Mouse (Mus musculus) gastrocnemius, postnatal 10 days (tissue): Measurements from ENCODE around the gene Ssh3. TPM values are rescaled to one million over a fixed set of nuclear protein-coding genes. Genes with fewer than 3 reads are reported as not detected.
A peak's percentile ranks its signal among the peaks of the same experiment; 100 is the strongest.

ENCODE experiments used
- DNase-seq: peaks from one replicate; pipeline ENCODE4 v3.0.0; 2021; ENCODE audit warnings: mixed read lengths
- long read RNA-seq, 2 experiments: library from polyadenylated mRNA; stranded (forward); transcript quantifications; one replicate each; pipeline ENCODE4 v2.0.0; 2021
- total RNA-seq, 2 experiments: library from RNA; stranded (reverse); gene quantifications; 2 replicates each; pipeline ENCODE4 v1.2.3; 2021

Gene Ssh3
- total RNA-seq = 1 to 10 TPM; 4.9 to 6.3 TPM
- long read RNA-seq, experiment 1, partial matches to known transcripts = 0 of 2 reads
- long read RNA-seq, experiment 1, other reads (novel, unspliced or antisense) = 1 of 2 reads
- long read RNA-seq, experiment 2, partial matches to known transcripts = 1 of 3 reads
- long read RNA-seq, experiment 2, other reads (novel, unspliced or antisense) = 0 of 3 reads

GRCm38 (mm10) chr19:4268566-4269361 is at the start of gene Ssh3:
Gene Ssh3 (minus strand): TSS chr19:4269180.
- peak; percentile 43 for DNase-seq

DNA sequence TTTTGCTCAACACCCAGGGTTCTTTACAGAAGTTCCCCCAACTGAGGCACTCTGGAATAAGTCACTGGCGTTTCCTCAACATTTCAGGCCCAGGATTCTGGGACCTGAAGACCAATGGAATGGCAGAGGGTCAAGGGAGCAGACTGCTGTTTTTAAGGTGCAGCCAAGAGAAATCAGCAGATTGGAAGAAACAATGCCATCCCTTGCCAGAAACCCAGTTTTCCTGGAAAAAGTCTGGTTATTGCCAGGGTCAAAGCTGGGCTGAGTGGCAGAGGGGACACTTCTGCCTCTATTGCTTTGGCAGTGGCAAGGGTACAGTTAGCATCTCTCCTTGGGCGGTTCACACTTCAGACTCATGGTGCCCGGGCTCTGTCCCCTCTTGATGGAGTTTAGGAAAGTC is 48.2 kb upstream of the Ssh3 start:
- no peak for DNase-seq

- no peak for DNase-seq
These were observed 46.4 kb upstream of the Ssh3 start for GRCm38 (mm10) chr19:4315223-4315944.

DNA sequence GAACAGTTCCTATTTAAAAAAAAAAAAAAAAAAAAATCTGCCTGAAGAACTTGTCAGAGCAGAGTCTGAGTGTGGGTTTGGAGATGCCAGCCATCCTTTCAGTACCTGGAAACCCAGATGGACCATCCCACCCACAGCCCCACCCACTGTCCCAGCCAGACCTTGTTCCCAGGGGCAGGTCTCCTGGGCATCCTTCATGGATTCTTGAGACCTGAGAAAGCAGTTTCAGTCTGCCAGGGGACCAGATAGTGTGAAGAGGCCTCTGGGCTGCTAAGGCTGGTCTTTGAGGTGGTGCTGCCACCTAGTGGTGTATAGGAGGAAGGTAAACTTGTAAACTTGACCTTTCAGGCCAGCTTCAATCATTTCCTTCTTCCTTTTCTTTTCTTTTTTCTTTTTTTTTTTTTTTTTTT is 40.8 kb upstream of the Ssh3 start:
- peak; percentile 44 for DNase-seq

DNA sequence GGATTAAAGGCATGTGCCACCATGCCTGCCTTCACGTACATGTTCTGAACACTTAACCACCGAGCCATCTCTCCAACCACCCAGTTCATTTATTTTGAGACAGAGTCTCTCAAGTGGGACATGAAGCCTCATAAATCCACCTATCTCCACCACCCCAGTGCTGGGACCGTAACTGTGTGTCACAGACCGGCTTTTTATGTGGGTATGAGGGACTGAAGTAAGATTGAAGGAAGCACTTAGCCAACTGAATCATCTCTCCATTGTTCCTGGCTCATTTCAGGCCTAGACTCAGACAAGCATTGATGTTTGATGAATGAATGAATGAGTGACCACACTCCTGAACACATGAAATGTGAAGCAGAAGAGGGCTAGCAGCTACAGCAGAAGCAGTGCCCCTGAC is 40.3 kb upstream of the Ssh3 start:
- DNase-seq = no peak

- peak; percentile 90 for DNase-seq
These were observed 37.2 kb upstream of the Ssh3 start, which contains the start of gene Grk2 for GRCm38 (mm10) chr19:4306190-4306577. Gene Grk2 (minus strand): TSS chr19:4306222.

GRCm38 (mm10) chr19:4305491-4306189 is 36.7 kb upstream of the Ssh3 start:
- DNase-seq = peak; percentile 55

DNA sequence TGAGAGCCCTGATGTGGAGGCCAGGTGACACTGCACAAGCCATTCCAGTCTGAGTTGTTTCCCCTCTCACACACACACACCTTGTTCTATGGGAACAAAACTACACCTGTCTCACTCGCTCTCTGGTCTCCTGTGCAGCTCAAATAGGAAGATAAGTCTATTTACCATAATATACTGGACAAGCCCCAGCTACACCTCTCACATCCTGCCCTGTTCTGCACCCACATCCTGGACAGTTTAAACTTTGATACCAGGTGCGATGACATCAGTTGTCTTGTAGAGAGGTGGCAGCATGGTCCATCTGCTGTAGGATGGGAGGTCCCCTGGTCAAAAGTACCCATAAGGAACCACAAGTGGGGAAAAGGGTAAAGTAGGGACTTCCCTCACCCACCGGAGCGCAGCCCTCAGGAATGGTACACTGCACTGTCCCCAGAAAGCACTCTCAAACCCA is 35.9 kb upstream of the Ssh3 start:
- no peak for DNase-seq

DNA sequence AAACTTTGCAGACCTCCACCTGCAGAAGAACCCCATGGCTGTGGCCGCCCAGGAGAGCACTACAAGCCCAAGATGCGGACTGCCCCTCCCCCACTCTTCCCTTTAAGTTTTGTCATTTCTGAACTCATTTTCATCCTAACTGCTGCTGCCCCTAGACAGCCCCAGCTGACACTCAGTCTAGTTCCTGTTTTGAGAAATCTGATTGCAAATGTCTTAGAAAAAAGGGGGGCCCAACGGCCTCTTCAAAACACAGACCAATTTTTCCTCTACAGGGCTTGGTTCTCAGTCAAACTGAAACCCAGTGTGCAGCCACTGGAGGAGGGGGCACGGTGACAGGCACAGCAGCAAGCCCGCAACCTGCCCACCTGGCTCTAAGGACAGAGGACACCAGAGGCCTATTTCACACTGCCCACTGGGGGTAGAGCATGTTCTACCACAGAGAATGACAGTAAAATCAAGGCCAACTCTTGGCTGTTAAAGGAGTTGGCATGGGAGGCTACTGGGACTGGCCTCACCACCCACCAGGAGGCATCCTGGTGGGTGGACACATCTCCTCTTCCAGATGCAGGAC is 35.4 kb upstream of the Ssh3 start:
- no peak for DNase-seq

- no peak for DNase-seq
These were observed 34.6 kb upstream of the Ssh3 start for GRCm38 (mm10) chr19:4303640-4303995.

DNA sequence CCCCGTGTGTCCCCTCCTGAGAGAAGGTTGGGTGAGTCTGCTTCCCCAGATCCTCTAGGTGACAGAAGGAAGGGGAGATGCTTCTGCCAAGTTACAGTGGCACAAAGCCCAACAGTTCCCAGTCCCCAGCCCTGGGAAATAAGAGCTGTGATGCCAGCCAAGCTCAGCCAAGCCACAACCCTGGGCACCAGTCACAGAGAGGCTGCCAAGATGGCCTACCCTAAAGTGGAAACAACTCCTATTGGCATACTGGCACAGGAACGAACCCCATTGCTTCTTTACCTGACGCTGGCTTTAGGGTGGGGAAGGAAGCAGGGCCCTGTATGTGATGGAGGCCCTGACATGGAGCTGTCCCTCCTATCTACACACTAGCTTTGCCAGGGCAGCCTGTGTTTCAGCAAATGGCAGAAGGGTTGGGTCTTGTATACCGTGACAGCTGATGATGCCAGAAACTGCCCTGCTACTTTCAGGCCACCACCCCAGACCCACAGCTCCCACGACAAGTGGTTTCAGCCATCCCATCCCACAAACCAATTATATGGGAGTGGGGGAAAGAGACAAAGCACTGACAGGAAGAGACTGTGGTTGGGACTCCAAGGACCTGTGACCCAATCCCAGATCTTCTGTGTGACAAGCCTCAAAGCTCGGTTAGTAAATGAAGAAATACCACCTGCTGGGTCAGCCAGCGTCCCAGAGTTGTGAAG is 34.1 kb upstream of the Ssh3 start:
- DNase-seq = peak; percentile 62

DNA sequence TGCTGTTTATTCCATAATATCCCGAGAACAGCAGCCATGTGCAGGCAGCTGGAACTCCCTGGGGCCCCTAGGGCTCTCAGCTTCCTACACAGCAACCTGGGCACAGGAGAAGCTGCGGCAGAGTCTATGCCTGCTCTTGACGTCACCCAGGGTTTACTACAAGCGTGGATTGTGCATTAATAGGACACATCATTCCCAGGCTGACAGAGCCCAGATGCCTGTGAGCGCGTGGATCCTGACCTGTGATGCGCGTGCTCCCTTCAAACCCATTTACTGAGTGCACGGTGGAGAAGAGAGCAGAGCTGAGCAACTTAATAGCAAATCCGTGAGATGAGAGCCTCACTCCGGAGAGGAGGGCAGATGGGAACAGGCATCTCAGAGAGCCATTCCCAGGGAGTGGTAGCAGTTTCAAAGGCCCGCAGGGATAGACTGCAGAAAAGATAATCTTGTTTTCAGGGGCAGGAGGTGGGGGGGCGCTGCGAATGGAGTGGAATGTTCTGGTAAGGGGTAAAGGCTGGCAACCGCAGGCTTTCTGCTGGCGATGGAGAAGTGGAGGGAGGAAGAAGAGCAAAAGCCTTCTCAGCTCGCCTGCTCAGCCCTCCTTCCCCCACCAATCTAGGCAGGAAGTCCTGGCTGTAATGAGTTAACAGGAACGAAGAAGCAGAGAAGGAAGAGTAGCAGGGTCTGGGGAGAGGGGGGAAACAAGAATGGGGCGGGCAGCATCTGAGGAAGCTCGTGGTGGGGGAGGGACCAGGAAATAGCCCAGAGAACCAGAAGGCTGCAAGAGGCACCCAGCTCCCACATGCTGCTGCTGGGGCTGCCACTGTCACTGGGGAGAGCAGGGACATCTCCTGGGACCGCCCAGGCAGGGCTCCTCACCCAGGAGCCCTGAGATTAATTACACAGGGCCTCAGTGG is 33.0 kb upstream of the Ssh3 start:
- no peak for DNase-seq

- DNase-seq = no peak
These were observed 32.1 kb upstream of the Ssh3 start for GRCm38 (mm10) chr19:4300852-4301734.

- DNase-seq = no peak
These were observed 31.3 kb upstream of the Ssh3 start for GRCm38 (mm10) chr19:4300271-4300704.

GRCm38 (mm10) chr19:4299574-4300270 is 30.7 kb upstream of the Ssh3 start:
- DNase-seq = no peak

DNA sequence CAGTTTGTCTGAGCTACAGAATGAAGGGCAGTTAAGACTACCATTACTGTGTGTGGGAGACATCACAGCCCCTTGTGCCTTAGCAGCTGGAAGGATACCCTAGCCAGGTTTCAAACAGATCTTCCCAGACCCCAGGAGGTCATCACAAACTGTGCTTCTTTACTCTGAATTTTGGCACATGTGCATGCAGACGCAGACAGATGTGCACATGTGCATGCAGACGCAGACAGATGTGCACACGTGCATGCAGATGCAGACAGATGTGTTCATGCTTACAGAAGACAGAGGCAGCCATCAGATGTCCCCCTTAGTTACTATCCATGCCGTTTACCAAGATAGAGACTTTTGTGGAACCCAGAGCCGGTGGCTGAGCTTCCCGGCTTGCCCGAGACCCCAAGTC is 30.1 kb upstream of the Ssh3 start:
- DNase-seq = no peak

- no peak for DNase-seq
These were observed 29.5 kb upstream of the Ssh3 start for GRCm38 (mm10) chr19:4298322-4299121.

DNA sequence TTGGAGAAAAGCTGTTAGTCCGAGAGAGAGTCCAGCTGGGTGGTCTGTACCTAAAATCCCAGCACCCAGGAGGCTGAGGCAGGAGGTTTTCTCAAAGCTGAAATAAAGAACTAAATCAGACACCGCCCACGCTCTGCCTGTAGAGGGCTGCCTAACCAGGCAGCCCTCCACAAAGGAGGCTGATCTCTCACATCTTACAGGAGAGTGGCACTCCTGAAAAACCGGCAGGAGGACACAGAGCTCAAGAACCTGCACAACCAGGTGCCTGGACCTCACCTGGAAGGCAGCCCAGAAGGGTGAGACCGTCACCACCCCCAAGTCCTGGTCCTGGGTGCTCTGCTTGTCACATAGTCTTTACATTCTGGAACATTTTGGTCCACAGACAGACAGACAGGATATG is 28.9 kb upstream of the Ssh3 start:
- DNase-seq = no peak
